Mouse (Mus musculus) hindbrain, embryonic 15.5 days (tissue): ENCODE results near the gene Mbnl2. TPM values are rescaled to one million over a fixed set of nuclear protein-coding genes. Genes with fewer than 3 reads are reported as not detected.

ENCODE experiments used
- ATAC-seq: fragments of 200-750 bp; cut with Nextera tagmentation; 2 replicates; pipeline ENCODE4 v1.8.0; 2017; ENCODE audit warnings: low read depth, moderate number of reproducible peaks, moderate TSS enrichment; ENCODE audit not compliant: low FRiP score
- H3K27ac ChIP-seq: fragments of 300-500 bp; sonication (generic); replicated peaks from 2 replicates; pipeline ENCODE4 v1.5.1; 2015; ENCODE audit warnings: mild to moderate bottlenecking, inconsistent platforms
- H3K27me3 ChIP-seq: fragments of 300-500 bp; sonication (generic); 2 replicates; pipeline ENCODE4 v1.6.1; 2015; ENCODE audit warnings: control low read depth, inconsistent platforms
- H3K36me3 ChIP-seq: fragments of 300-500 bp; sonication (generic); 2 replicates; pipeline ENCODE4 v1.6.1; 2015; ENCODE audit warnings: control low read depth, inconsistent platforms
- H3K4me1 ChIP-seq: fragments of 300-500 bp; sonication (generic); replicated peaks from 2 replicates; pipeline ENCODE4 v1.6.1; 2015; ENCODE audit warnings: control low read depth, inconsistent platforms
- H3K4me2 ChIP-seq: fragments of 300-500 bp; sonication (generic); 2 replicates; pipeline ENCODE4 v1.6.1; 2015; ENCODE audit warnings: moderate library complexity, mild to moderate bottlenecking, inconsistent platforms
- H3K4me3 ChIP-seq: fragments of 300-500 bp; sonication (generic); 2 replicates; pipeline ENCODE4 v1.5.1; 2015; ENCODE audit warnings: mild to moderate bottlenecking, inconsistent platforms
- H3K9ac ChIP-seq: fragments of 300-500 bp; sonication (generic); 2 replicates; pipeline ENCODE4 v1.6.1; 2015; ENCODE audit warnings: inconsistent platforms
- H3K9me3 ChIP-seq: fragments of 300-500 bp; sonication (generic); 2 replicates; pipeline ENCODE4 v1.6.1; 2016; ENCODE audit warnings: control low read depth, inconsistent platforms
- WGBS: fragments of 180-500 bp; shearing (Covaris S2); methylation state at CpG from one replicate; pipeline ENCODE4 v1.1.7; 2015; 5-methylcytosine and 5-hydroxymethylcytosine counted together
- polyA plus RNA-seq: library from polyadenylated mRNA; unstranded; fragments of >200 nt; fragmentation: Nextera tagmentation; extraction: Ambion mirVana; gene quantifications from 2 replicates; pipeline ENCODE4 v1.2.1, GENCODE M21; 2015

Gene Mbnl2
- polyA plus RNA-seq, 1 experiment from 2014 or later = 25.5 TPM

GRCm38 (mm10) chr14:120402715-120403114 is 127.2 kb downstream of the Mbnl2 start:
- no peaks in the 10 kb centered on the region for H3K27me3 ChIP-seq
- no peaks in the 10 kb centered on the region for H3K9me3 ChIP-seq
- 96% methylated on average over 9 of the region's 9 CpGs for WGBS
- no peak overlapping the region for H3K4me3 ChIP-seq
- peaks cover 5% of the 10 kb centered on the region; the same call in 1 of the 2 replicates for H3K36me3 ChIP-seq
- no peaks in the 10 kb centered on the region for H3K4me1 ChIP-seq
- H3K9ac ChIP-seq = no peak overlapping the region
- H3K27ac ChIP-seq = no peak overlapping the region
- H3K4me2 ChIP-seq = no peak overlapping the region
- ATAC-seq = no peak

DNA sequence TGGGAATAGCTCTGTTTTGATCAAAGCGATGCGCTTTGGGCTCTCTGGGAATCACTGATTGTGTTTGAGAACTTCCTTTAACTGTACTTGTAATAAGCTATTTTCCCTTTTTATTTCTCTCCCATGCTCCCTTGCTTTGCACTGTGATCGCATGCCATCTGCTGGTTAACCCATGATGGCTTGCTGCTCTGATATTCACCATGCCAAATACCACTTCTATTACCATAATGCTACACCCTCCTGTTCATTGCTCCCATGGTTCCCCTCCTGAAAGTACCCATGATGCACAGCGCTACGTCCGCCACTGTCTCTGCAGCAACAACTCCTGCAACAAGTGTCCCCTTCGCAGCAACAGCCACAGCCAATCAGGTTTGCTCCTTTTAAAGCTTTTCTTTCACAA is 128.9 kb downstream of the Mbnl2 start:
- H3K9me3 ChIP-seq = no peaks in the 10 kb centered on the region
- no peak overlapping the region for H3K4me2 ChIP-seq
- no peaks in the 10 kb centered on the region for H3K4me1 ChIP-seq
- H3K27me3 ChIP-seq = no peaks in the 10 kb centered on the region
- no peak overlapping the region for H3K27ac ChIP-seq
- ATAC-seq = no peak
- H3K36me3 ChIP-seq = peaks cover 5% of the 10 kb centered on the region; the same call in 1 of the 2 replicates
- no peak overlapping the region for H3K4me3 ChIP-seq
- WGBS = 87% methylated on average over 7 of the region's 7 CpGs
- no peak overlapping the region for H3K9ac ChIP-seq

DNA sequence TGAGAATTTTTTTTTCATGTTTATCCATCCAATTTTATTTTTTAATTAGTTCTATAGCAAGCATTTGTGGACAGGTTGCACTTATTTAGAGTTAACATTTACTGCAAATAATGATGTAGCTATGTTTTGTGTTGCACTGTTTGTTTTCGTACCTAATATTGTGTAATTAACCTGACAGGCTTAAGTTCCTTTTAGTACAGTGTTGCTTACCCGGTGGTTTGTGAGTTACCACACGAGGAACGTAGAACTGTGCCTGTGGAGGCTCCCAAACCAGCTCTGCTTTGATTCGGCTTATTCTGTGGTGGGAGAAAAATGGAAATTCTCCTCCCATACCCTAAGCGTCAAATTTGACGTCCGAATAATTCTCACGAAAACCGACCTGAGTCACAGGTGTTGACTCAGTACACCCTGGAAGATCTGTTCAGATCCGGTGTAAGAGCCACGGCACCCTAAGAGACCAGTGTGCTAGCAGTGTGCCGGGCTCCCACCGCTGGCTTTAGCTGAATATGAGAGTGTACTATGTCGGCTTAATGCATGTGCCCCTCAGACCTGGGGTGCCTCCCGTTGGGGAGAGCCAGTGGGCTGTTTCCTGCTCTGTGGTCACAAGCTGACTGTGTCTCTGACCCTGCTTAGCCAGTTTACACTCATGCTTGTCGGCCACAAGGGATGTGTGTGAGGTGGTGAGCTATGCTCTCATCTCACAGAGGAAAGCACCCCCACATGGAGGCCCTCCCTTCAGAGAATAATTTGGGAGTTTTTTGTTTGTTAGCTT is 129.5 kb downstream of the Mbnl2 start:
- Histone ChIP-seq H3K4me3 (no peak overlapping the region), H3K27me3 (no peaks in the 10 kb centered on the region), H3K27ac (no peak overlapping the region), H3K36me3 (peaks cover 5% of the 10 kb centered on the region; the same call in 1 of the 2 replicates), H3K4me2 (no peak overlapping the region), H3K4me1 (no peaks in the 10 kb centered on the region), H3K9me3 (no peaks in the 10 kb centered on the region), H3K9ac (no peak overlapping the region)
- no peak for ATAC-seq
- 92% methylated on average over 17 of the region's 17 CpGs for WGBS

- H3K9me3 ChIP-seq = no peaks in the 10 kb centered on the region
- H3K27me3 ChIP-seq = no peaks in the 10 kb centered on the region
- H3K4me2 ChIP-seq = no peak overlapping the region
- no peak overlapping the region for H3K9ac ChIP-seq
- H3K27ac ChIP-seq = no peak overlapping the region
- WGBS = 90% methylated on average over 3 of the region's 3 CpGs
- ATAC-seq = no peak
- H3K4me1 ChIP-seq = no peaks in the 10 kb centered on the region
- peaks cover 5% of the 10 kb centered on the region; the same call in 1 of the 2 replicates for H3K36me3 ChIP-seq
- H3K4me3 ChIP-seq = no peak overlapping the region
These were observed 130.1 kb downstream of the Mbnl2 start for GRCm38 (mm10) chr14:120405597-120405996.

- no peak overlapping the region for H3K4me3 ChIP-seq
- no peak overlapping the region for H3K9ac ChIP-seq
- 84% methylated on average over 6 of the region's 6 CpGs for WGBS
- H3K4me2 ChIP-seq = no peak overlapping the region
- ATAC-seq = no peak
- H3K27me3 ChIP-seq = no peaks in the 10 kb centered on the region
- no peak overlapping the region for H3K27ac ChIP-seq
- H3K36me3 ChIP-seq = peaks cover 5% of the 10 kb centered on the region; the same call in 1 of the 2 replicates
- no peaks in the 10 kb centered on the region for H3K9me3 ChIP-seq
- H3K4me1 ChIP-seq = no peaks in the 10 kb centered on the region
These were observed 130.8 kb downstream of the Mbnl2 start for GRCm38 (mm10) chr14:120406271-120406670.

GRCm38 (mm10) chr14:120406820-120407219 is 131.4 kb downstream of the Mbnl2 start:
- H3K27me3 ChIP-seq = no peaks in the 10 kb centered on the region
- no peak for ATAC-seq

GRCm38 (mm10) chr14:120409854-120410253 is 134.4 kb downstream of the Mbnl2 start:
- H3K36me3 ChIP-seq = no peaks in the 10 kb centered on the region
- no peak for ATAC-seq
- H3K4me3 ChIP-seq = no peak overlapping the region
- H3K27me3 ChIP-seq = no peaks in the 10 kb centered on the region
- no peaks in the 10 kb centered on the region for H3K4me1 ChIP-seq
- 92% methylated on average over 10 of the region's 10 CpGs for WGBS
- no peaks in the 10 kb centered on the region for H3K9me3 ChIP-seq
- no peak overlapping the region for H3K4me2 ChIP-seq
- no peak overlapping the region for H3K9ac ChIP-seq
- no peak overlapping the region for H3K27ac ChIP-seq

More at GRCm38 (mm10) chr14:120406820-120407219, 131.4 kb downstream of the Mbnl2 start:
- Histone ChIP-seq H3K4me1 (no peaks in the 10 kb centered on the region), H3K4me2 (no peak overlapping the region), H3K9me3 (no peaks in the 10 kb centered on the region), H3K36me3 (peaks cover 5% of the 10 kb centered on the region; the same call in 1 of the 2 replicates), H3K27ac (no peak overlapping the region), H3K4me3 (no peak overlapping the region), H3K9ac (no peak overlapping the region)
- WGBS = 85% methylated on average over 8 of the region's 8 CpGs

DNA sequence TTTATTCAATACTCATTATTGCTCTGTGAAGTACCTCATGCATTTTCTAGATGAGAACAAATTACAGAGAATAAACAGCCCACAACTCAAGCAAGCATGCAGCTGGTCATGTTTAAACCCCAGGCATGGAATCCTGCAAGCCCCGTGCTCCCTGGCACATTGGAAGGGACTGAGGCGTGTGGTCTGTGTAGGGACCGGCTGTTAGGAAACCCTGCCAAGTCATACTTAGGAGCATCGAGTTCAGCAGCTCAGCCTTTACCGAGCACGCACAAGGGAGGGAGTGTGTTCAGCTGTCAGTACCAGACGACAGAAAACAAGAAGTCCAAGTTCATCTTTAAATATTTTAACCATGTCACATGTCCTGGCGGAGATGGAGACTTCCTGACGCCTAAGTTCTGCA is 141.4 kb downstream of the Mbnl2 start:
- Histone ChIP-seq H3K4me2 (no peak overlapping the region), H3K4me1 (no peaks in the 10 kb centered on the region), H3K9ac (no peak overlapping the region)

GRCm38 (mm10) chr14:120418964-120419363 is 143.5 kb downstream of the Mbnl2 start:
- no peak for ATAC-seq
- H3K36me3 ChIP-seq = 0 out of 2 replicates have a peak, but pooled peaks cover 2% of the 10 kb centered on the region
- 60% methylated on average over 14 of the region's 14 CpGs for WGBS
- no peaks in the 10 kb centered on the region for H3K4me1 ChIP-seq
- H3K27ac ChIP-seq = no peak overlapping the region
- H3K4me2 ChIP-seq = no peak overlapping the region
- H3K9me3 ChIP-seq = no peaks in the 10 kb centered on the region
- H3K4me3 ChIP-seq = no peak overlapping the region
- H3K9ac ChIP-seq = no peak overlapping the region
- no peaks in the 10 kb centered on the region for H3K27me3 ChIP-seq

More for the DNA sequence above, 141.4 kb downstream of the Mbnl2 start:
- WGBS = 74% methylated on average over 9 of the region's 9 CpGs
- Histone ChIP-seq H3K27me3 (no peaks in the 10 kb centered on the region), H3K4me3 (no peak overlapping the region), H3K36me3 (no peaks in the 10 kb centered on the region), H3K27ac (no peak overlapping the region), H3K9me3 (no peaks in the 10 kb centered on the region)
- no peak for ATAC-seq

GRCm38 (mm10) chr14:120428497-120428896 is 153.0 kb downstream of the Mbnl2 start:
- Histone ChIP-seq H3K9me3 (peaks cover 4% of the 10 kb centered on the region; the same call in 1 of the 2 replicates), H3K27me3 (no peaks in the 10 kb centered on the region), H3K36me3 (peaks cover 14% of the 10 kb centered on the region), H3K27ac (no peak overlapping the region), H3K4me2 (no peak overlapping the region), H3K4me1 (no peaks in the 10 kb centered on the region), H3K9ac (no peak overlapping the region), H3K4me3 (no peak overlapping the region)
- ATAC-seq = no peak
- 93% methylated on average over 5 of the region's 5 CpGs for WGBS

GRCm38 (mm10) chr14:120432773-120433172 is 157.3 kb downstream of the Mbnl2 start:
- Histone ChIP-seq H3K9ac (no peak overlapping the region), H3K4me2 (no peak overlapping the region), H3K36me3 (no peaks in the 10 kb centered on the region), H3K4me3 (no peak overlapping the region), H3K27ac (no peak overlapping the region), H3K9me3 (no peaks in the 10 kb centered on the region), H3K27me3 (no peaks in the 10 kb centered on the region), H3K4me1 (no peaks in the 10 kb centered on the region)
- ATAC-seq = no peak

DNA sequence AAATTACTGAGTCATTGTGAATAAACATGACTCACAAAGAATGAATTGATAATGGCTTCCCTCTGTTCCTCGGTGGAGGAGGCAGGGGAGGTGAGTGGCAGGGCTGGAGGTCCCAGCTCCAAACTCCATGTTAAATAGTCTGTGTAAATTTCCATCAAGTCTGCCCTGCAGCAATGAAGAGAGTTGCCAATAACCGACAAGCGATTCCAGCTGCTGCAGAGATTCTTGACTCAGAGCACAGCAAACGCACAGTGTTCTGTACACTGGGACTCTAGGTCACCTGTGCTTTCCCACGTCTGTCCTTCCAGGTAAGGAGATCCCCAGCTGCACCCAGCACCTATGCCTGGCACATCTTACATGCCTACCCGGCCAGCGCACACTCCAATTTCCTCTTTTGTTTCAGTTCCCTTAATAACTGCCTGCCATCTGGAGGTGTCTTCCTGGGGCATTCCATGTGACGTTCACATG is 158.5 kb downstream of the Mbnl2 start:
- 59% methylated on average over 8 of the region's 8 CpGs for WGBS
- Histone ChIP-seq H3K9ac (no peak overlapping the region), H3K27me3 (no peaks in the 10 kb centered on the region), H3K9me3 (no peaks in the 10 kb centered on the region), H3K4me3 (no peak overlapping the region), H3K27ac (0 out of 2 replicates have a peak overlapping the region, but pooled peaks have one; percentile 2), H3K4me2 (no peak overlapping the region), H3K4me1 (no peaks in the 10 kb centered on the region), H3K36me3 (no peaks in the 10 kb centered on the region)
- no peak for ATAC-seq
